Mouse (Mus musculus): ENCODE measurements around the gene Asb10. TPM values are rescaled to one million over a fixed set of nuclear protein-coding genes. Genes with fewer than 3 reads are reported as not detected.
A peak's percentile ranks its signal among the peaks of the same experiment; 100 is the strongest.

Gene Asb10
- polyA plus RNA-seq, 1 experiment: 1.6 TPM

DNA sequence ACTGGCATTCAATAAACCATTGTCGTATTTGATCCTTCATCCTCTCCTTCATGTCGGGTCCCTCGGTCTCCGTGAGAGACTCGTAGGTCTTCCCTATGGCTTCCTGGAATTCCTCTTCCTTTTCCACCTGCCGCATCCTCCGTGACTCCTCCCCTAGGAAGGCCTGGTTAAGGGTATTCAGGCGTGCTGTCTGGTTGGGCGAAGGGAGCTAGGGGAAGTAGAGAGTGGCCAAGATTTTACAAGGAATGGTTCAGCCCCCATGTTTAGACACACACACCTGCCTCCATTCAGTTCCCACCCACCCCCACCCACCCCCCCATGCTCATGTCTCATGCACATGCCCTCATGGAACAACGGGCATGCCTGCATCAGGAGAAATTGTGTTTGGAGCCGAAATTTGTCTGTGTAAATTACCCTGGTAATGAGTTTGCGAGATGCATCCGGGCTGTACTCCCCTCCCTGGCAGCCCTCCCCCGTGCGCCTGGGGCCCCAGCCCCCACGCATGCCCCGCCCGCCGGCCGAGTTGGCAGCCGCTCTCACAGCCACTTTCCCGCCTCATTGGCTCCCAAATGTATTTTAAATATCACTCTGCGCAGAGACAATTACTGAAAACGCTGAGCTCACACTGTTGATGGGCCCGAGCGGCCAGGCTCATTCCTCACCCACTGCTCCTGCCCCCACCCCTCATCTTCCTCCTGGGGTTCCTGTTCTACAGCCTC is 10.0 kb upstream of the Asb10 start:
- H3K4me1 ChIP-seq (ENCODE audit: control insufficient read depth, insufficient read depth, low read length): no peaks in the 10 kb centered on the region
- H3K27ac ChIP-seq (ENCODE audit: insufficient read depth, low read depth, low read length): no peak overlapping the region
- H3K4me3 ChIP-seq (ENCODE audit: insufficient read depth, low read depth, low read length): no peak overlapping the region
- H3K27me3 ChIP-seq (replicated peaks; ENCODE audit: control insufficient read depth, insufficient read depth, low read length): no peaks in the 10 kb centered on the region
- 15% methylated on average over 26 of the region's 26 CpGs for WGBS
- no peaks in the 10 kb centered on the region for H3K36me3 ChIP-seq (ENCODE audit: control insufficient read depth, insufficient read depth, low read length)
- DNase-seq: peak; percentile 23
- TF ChIP-seq CTCF (conservative IDR thresholded peaks at IDR 0.05; ENCODE audit: insufficient read depth, insufficient read length, low read depth, low read length) (no peak), POLR2A (IDR thresholded peaks at IDR 0.05; ENCODE audit: low read depth, low read length) (no peak)

DNA sequence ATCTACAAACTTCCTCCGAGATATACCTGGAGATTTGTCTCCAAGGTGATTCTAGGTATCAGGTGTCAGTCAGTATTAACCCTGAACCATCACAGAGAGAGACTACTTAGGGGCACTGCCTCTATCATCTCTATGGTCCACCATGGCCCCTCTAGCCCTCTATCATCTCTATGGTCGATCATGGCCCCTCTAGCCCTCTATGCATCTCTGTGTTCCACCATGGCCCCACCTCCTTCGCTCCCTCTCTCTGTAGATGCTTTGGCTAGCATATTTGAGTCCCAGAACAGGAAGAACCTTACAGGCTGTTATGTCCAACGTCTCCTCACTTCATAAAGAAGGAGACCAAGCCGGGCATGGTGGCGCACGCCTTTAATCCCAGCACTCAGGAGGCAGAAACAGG is 1.9 kb upstream of the Asb10 start:
- DNase-seq: no peak
- Histone ChIP-seq H3K36me3 (ENCODE audit: control insufficient read depth, insufficient read depth, low read length) (no peaks in the 10 kb centered on the region), H3K27me3 (replicated peaks; ENCODE audit: control insufficient read depth, insufficient read depth, low read length) (no peaks in the 10 kb centered on the region), H3K4me1 (ENCODE audit: control insufficient read depth, insufficient read depth, low read length) (no peaks in the 10 kb centered on the region), H3K27ac (ENCODE audit: insufficient read depth, low read depth, low read length) (no peak overlapping the region), H3K4me3 (ENCODE audit: insufficient read depth, low read depth, low read length) (no peak overlapping the region)
- TF ChIP-seq CTCF (conservative IDR thresholded peaks at IDR 0.05; ENCODE audit: insufficient read depth, insufficient read length, low read depth, low read length) (no peak), POLR2A (IDR thresholded peaks at IDR 0.05; ENCODE audit: low read depth, low read length) (no peak)
- 86% methylated on average over 7 of the region's 7 CpGs for WGBS

DNA sequence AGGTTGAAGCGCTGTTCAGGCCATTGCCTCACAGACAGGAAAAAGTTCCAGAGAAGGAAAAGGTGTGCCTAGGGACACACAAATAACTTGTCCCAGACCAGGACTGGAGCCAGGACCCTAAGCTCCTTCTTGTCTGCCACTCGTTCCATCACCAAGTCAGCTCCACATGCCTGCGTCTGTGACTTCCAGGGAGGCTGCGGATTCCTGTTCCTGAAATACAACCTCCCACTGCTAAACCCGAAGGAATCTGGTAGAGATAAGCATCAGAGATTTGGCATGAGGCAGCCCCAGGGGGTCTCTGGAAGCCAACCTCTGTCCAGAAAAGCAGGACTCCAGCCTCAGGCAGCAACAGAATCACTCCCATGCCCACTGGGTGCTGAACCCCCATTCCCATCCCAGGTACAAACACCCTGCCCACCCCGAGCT is 379 bp upstream of the Asb10 start:
- DNase-seq: no peak
- no peak overlapping the region for H3K4me3 ChIP-seq (ENCODE audit: insufficient read depth, low read depth, low read length)

DNA sequence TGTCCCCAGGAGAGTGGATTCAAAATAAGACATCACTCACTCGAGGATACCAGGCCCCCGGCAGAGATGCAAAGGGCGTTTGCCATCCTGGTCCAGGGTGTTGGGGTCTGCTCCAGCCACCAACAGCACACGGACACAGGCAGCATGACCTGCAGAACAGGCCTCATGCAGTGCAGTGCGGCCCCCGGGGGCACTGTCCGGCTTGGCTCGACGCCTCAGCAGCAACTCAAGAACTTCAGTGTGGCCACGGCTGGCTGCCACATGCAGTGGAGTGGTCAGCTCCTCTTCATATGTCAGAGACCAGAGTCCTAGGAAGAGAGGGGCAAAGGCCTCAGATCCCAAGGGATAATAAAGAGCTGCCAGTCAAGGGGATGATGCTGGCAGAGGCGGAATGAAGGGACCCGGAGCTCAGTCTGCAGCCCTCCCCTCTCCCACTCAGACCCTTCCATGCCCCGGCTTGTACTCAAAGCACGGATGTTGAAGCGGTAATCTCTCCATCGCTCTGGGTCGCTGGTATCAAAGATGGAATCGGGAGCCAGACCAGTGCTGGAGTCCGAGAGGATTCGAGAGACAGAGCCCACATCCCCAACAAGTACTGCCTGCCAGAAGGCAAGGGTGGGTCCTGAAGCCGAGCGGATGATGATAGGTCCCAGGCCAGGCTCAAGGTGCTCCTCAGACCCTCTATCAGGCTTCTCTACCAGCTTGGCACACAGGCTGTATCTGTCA is 1.0 kb downstream of the Asb10 start:
- no peaks in the 10 kb centered on the region for H3K27me3 ChIP-seq (replicated peaks; ENCODE audit: control insufficient read depth, insufficient read depth, low read length)
- no peaks in the 10 kb centered on the region for H3K36me3 ChIP-seq (ENCODE audit: control insufficient read depth, insufficient read depth, low read length)
- H3K4me1 ChIP-seq (ENCODE audit: control insufficient read depth, insufficient read depth, low read length): no peaks in the 10 kb centered on the region
- H3K4me3 ChIP-seq (ENCODE audit: insufficient read depth, low read depth, low read length): no peak overlapping the region
- WGBS: 81% methylated on average over 22 of the region's 22 CpGs
- no peak for DNase-seq
- no peak overlapping the region for H3K27ac ChIP-seq (ENCODE audit: insufficient read depth, low read depth, low read length)
- TF ChIP-seq CTCF (conservative IDR thresholded peaks at IDR 0.05; ENCODE audit: insufficient read depth, insufficient read length, low read depth, low read length) (no peak), POLR2A (IDR thresholded peaks at IDR 0.05; ENCODE audit: low read depth, low read length) (no peak)

More for the DNA sequence above, 379 bp upstream of the Asb10 start:
- no peaks in the 10 kb centered on the region for H3K27me3 ChIP-seq (replicated peaks; ENCODE audit: control insufficient read depth, insufficient read depth, low read length)
- H3K27ac ChIP-seq (ENCODE audit: insufficient read depth, low read depth, low read length): no peak overlapping the region
- no peaks in the 10 kb centered on the region for H3K36me3 ChIP-seq (ENCODE audit: control insufficient read depth, insufficient read depth, low read length)
- no peak for TF ChIP-seq POLR2A (IDR thresholded peaks at IDR 0.05; ENCODE audit: low read depth, low read length)
- no peak for TF ChIP-seq CTCF (conservative IDR thresholded peaks at IDR 0.05; ENCODE audit: insufficient read depth, insufficient read length, low read depth, low read length)
- WGBS: 19% methylated on average over 6 of the region's 6 CpGs
- no peaks in the 10 kb centered on the region for H3K4me1 ChIP-seq (ENCODE audit: control insufficient read depth, insufficient read depth, low read length)

DNA sequence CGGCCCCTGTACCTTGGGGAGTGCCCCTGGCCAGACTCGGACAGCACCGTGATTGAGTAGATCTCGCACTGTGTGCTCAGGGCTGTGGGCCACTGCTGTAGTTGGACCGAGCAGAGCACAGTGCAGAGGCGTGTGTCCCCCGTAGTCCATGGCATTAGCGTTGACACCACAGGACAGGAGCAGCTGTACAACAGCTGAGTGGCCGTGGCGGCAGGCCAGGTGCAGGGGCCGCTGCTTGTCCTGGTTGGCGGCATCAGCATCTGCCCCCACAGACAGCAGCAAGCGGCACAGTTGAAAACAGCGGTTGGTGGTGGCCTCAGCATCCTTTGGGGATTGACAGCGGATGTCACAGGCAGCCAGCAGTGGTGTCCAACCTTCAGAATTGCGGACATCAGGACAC is 3.2 kb downstream of the Asb10 start:
- no peak for DNase-seq
- no peak overlapping the region for H3K4me3 ChIP-seq (ENCODE audit: insufficient read depth, low read depth, low read length)
- TF ChIP-seq CTCF (conservative IDR thresholded peaks at IDR 0.05; ENCODE audit: insufficient read depth, insufficient read length, low read depth, low read length) (no peak), POLR2A (IDR thresholded peaks at IDR 0.05; ENCODE audit: low read depth, low read length) (no peak)
- 57% methylated on average over 16 of the region's 16 CpGs for WGBS
- no peaks in the 10 kb centered on the region for H3K36me3 ChIP-seq (ENCODE audit: control insufficient read depth, insufficient read depth, low read length)
- H3K4me1 ChIP-seq (ENCODE audit: control insufficient read depth, insufficient read depth, low read length): no peaks in the 10 kb centered on the region
- no peak overlapping the region for H3K27ac ChIP-seq (ENCODE audit: insufficient read depth, low read depth, low read length)
- no peaks in the 10 kb centered on the region for H3K27me3 ChIP-seq (replicated peaks; ENCODE audit: control insufficient read depth, insufficient read depth, low read length)

DNA sequence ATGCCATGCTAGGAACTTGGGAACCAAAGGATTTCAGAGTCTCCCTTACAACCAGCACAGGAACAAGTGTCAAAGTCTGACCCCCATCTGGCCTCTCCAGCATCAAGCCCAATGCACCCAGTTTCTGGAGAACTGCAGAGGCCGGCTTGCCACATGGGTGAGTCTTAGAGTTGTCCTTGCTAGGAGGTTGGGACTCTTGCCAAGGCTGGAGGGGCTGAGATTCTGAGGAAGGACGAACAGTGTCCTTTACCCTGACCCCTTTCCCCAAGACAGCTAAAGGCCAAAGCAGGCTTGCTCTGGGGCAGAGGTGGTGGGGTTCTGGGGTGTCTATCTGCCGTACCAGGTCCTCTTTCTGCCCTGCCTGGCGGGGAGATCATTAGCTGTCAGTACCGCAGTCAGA is 4.3 kb downstream of the Asb10 start:
- Histone ChIP-seq H3K4me1 (ENCODE audit: control insufficient read depth, insufficient read depth, low read length) (no peaks in the 10 kb centered on the region), H3K36me3 (ENCODE audit: control insufficient read depth, insufficient read depth, low read length) (no peaks in the 10 kb centered on the region), H3K27me3 (replicated peaks; ENCODE audit: control insufficient read depth, insufficient read depth, low read length) (no peaks in the 10 kb centered on the region), H3K4me3 (ENCODE audit: insufficient read depth, low read depth, low read length) (no peak overlapping the region), H3K27ac (ENCODE audit: insufficient read depth, low read depth, low read length) (no peak overlapping the region)
- 79% methylated on average over 5 of the region's 5 CpGs for WGBS
- no peak for DNase-seq
- TF ChIP-seq CTCF (conservative IDR thresholded peaks at IDR 0.05; ENCODE audit: insufficient read depth, insufficient read length, low read depth, low read length) (no peak), POLR2A (IDR thresholded peaks at IDR 0.05; ENCODE audit: low read depth, low read length) (no peak)

DNA sequence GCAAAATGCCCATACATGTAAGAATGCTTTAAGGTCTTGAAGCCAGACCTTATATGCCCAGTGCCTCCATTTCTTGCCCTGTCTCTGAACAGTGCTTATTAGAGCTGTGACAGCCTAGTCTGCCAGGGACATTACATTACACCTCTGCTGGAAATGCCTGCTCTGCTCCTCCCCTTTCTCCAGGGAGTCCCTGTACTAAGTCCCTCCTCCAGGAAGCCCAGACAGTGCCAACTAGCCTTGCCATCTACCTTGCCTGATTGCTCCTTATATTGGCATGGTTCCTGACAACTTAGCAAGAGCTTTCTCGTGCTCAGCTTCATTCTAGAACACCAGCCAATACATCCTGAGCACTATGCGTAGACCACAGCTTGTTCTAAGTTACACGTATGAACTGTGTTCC is 5.0 kb downstream of the Asb10 start:
- peak; percentile 17 for DNase-seq
- Histone ChIP-seq H3K4me3 (ENCODE audit: insufficient read depth, low read depth, low read length) (no peak overlapping the region), H3K4me1 (ENCODE audit: control insufficient read depth, insufficient read depth, low read length) (no peaks in the 10 kb centered on the region), H3K27me3 (replicated peaks; ENCODE audit: control insufficient read depth, insufficient read depth, low read length) (no peaks in the 10 kb centered on the region), H3K27ac (ENCODE audit: insufficient read depth, low read depth, low read length) (no peak overlapping the region), H3K36me3 (ENCODE audit: control insufficient read depth, insufficient read depth, low read length) (no peaks in the 10 kb centered on the region)
- no peak for TF ChIP-seq POLR2A (IDR thresholded peaks at IDR 0.05; ENCODE audit: low read depth, low read length)
- no peak for TF ChIP-seq CTCF (conservative IDR thresholded peaks at IDR 0.05; ENCODE audit: insufficient read depth, insufficient read length, low read depth, low read length)
- WGBS: 62% methylated on average over 3 of the region's 3 CpGs

Measured in kidney, adult 2 months (tissue).